Comparison of ENCODE assay signal across 7 mouse cellular contexts in genomic region chr1:192834361-192835210, GRCm38 (mm10). TPM values are rescaled to one million over a fixed set of nuclear protein-coding genes. Genes with fewer than 3 reads are reported as not detected.
DNase-seq lines count a peak whose midpoint lies in the region; ATAC-seq and TF ChIP-seq lines count a peak whose summit lies in the region.

No protein-coding gene starts in this region.

- WGBS in forebrain, embryonic 16.5 days = under 1% methylated on average over 63 of the region's 63 CpGs
- WGBS in intestine, embryonic 15.5 days = 3% methylated on average over 63 of the region's 63 CpGs
- WGBS in midbrain, embryonic 13.5 days = under 1% methylated on average over 62 of the region's 63 CpGs

- TF ChIP-seq POLR2A in testis, adult 2 months (IDR thresholded peaks at IDR 0.05; ENCODE audit: control insufficient read depth, low read depth, low read length) = no peak

- TF ChIP-seq CTCF in testis, adult 2 months (IDR thresholded peaks at IDR 0.05; ENCODE audit: control insufficient read depth, insufficient read depth, insufficient replicate concordance, low read depth, low read length) = no peak

- H3K9me3 ChIP-seq in forebrain, embryonic 16.5 days (ENCODE audit: control insufficient read depth, low read length) = no peaks in the 10 kb centered on the region
- H3K9me3 ChIP-seq in intestine, embryonic 15.5 days = no peaks in the 10 kb centered on the region
- H3K9me3 ChIP-seq in midbrain, embryonic 13.5 days = no peaks in the 10 kb centered on the region

- peak overlapping the region; percentile 47 for H3K4me3 ChIP-seq in forebrain, embryonic 16.5 days (replicated peaks; ENCODE audit: low read length)
- H3K4me3 ChIP-seq in intestine, embryonic 15.5 days (replicated peaks) = peak overlapping the region; percentile 48
- peak overlapping the region; percentile 39 for H3K4me3 ChIP-seq in midbrain, embryonic 13.5 days (replicated peaks)
- H3K4me3 ChIP-seq in testis, adult 2 months (ENCODE audit: control insufficient read depth, low read depth, low read length) = peak overlapping the region; percentile 61

- no peaks in the 10 kb centered on the region for H3K36me3 ChIP-seq in forebrain, embryonic 16.5 days (ENCODE audit: control insufficient read depth, insufficient read depth)
- no peaks in the 10 kb centered on the region for H3K36me3 ChIP-seq in intestine, embryonic 15.5 days
- no peaks in the 10 kb centered on the region for H3K36me3 ChIP-seq in midbrain, embryonic 13.5 days
- H3K36me3 ChIP-seq in testis, adult 2 months (ENCODE audit: control insufficient read depth, insufficient read depth, low read length) = no peaks in the 10 kb centered on the region

- H3K9ac ChIP-seq in forebrain, embryonic 16.5 days (replicated peaks; ENCODE audit: low read depth, low read length) = peak overlapping the region; percentile 71
- H3K9ac ChIP-seq in intestine, embryonic 15.5 days = peak overlapping the region; percentile 61
- H3K9ac ChIP-seq in midbrain, embryonic 13.5 days (replicated peaks) = peak overlapping the region; percentile 69

- peak; percentile 66 for DNase-seq in adrenal gland, adult 2 months
- DNase-seq in cerebellum, adult 11-12 months = peak; percentile 80
- peak; percentile 72 to 78 for DNase-seq in left cerebral cortex, postnatal 36 days (ENCODE audit: low spot score in 2 of 2)

- no peaks in the 10 kb centered on the region for H3K27me3 ChIP-seq in forebrain, embryonic 16.5 days (replicated peaks; ENCODE audit: control insufficient read depth, insufficient read depth, low read length)
- peaks cover 11% of the 10 kb centered on the region for H3K27me3 ChIP-seq in intestine, embryonic 15.5 days (replicated peaks)
- H3K27me3 ChIP-seq in midbrain, embryonic 13.5 days = peaks cover 12% of the 10 kb centered on the region
- H3K27me3 ChIP-seq in testis, adult 2 months (ENCODE audit: control insufficient read depth, insufficient read depth, low read length) = no peaks in the 10 kb centered on the region

- H3K4me2 ChIP-seq in forebrain, embryonic 16.5 days (ENCODE audit: low read length) = peak overlapping the region; percentile 67
- H3K4me2 ChIP-seq in intestine, embryonic 15.5 days (replicated peaks) = peak overlapping the region; percentile 98
- peak overlapping the region; percentile 61 for H3K4me2 ChIP-seq in midbrain, embryonic 13.5 days (replicated peaks)

- ATAC-seq in forebrain, embryonic 16.5 days = peak; percentile 95
- ATAC-seq in intestine, embryonic 15.5 days = peak; percentile 66
- ATAC-seq in midbrain, embryonic 13.5 days = peak; percentile 93

- H3K27ac ChIP-seq in forebrain, embryonic 16.5 days (ENCODE audit: low read length) = peak overlapping the region; percentile 95
- peak overlapping the region; percentile 88 for H3K27ac ChIP-seq in intestine, embryonic 15.5 days
- peak overlapping the region; percentile 97 for H3K27ac ChIP-seq in midbrain, embryonic 13.5 days
- no peak overlapping the region for H3K27ac ChIP-seq in testis, adult 2 months (ENCODE audit: control insufficient read depth, insufficient read depth, low read depth, low read length)

- intact Hi-C loops in left cerebral cortex, postnatal 36 days (cut with DNase I) = loop anchor here (2.0 kb wide), 1 partner anchor 20 kb away; the partner anchor contains the start of gene Sertad4

- H3K4me1 ChIP-seq in forebrain, embryonic 16.5 days (replicated peaks; ENCODE audit: control insufficient read depth, insufficient read depth, low read length) = peaks cover 22% of the 10 kb centered on the region
- peaks cover 39% of the 10 kb centered on the region for H3K4me1 ChIP-seq in intestine, embryonic 15.5 days (replicated peaks)
- peaks cover 55% of the 10 kb centered on the region for H3K4me1 ChIP-seq in midbrain, embryonic 13.5 days (replicated peaks)
- peaks cover 20% of the 10 kb centered on the region for H3K4me1 ChIP-seq in testis, adult 2 months (ENCODE audit: control insufficient read depth, insufficient read depth, low read length)

RNA-seq across cellular contexts. Expression of gene Sertad4, which starts 21.0 kb away (rescaled TPM):
- 1 to 10 TPM; 4.4 to 7.9 TPM for total RNA-seq in adrenal gland, adult 2 months (2021)
- 4.1 and 5.2 TPM in 2 replicates for polyA plus RNA-seq in adrenal gland, adult 2 months (2012; rRNA removed)
- polyA plus RNA-seq in forebrain, embryonic 16.5 days (2015; fragmentation: Nextera tagmentation; extraction: Ambion mirVana) = 38.1 and 41.9 TPM in 2 replicates
- polyA plus RNA-seq in intestine, embryonic 15.5 days (2015; fragmentation: Nextera tagmentation; extraction: Ambion mirVana) = 12.8 and 14.2 TPM in 2 replicates
- total RNA-seq in left cerebral cortex, postnatal 36 days (2021) = 10 to 100 TPM; 11.1 to 17.6 TPM
- 33.2 and 38.7 TPM in 2 replicates for polyA plus RNA-seq in midbrain, embryonic 13.5 days (2015; fragmentation: Nextera tagmentation; extraction: Ambion mirVana)
- polyA plus RNA-seq in testis, adult 2 months (2012; rRNA removed) = 1.2 and 1.3 TPM in 2 replicates
